Mouse (Mus musculus) adrenal gland, postnatal 4 days (tissue): ENCODE measurements around the gene Fam227a. TPM values are rescaled to one million over a fixed set of nuclear protein-coding genes. Genes with fewer than 3 reads are reported as not detected.
"Not testable (repeated sequence)": the region's sequence is repeated elsewhere in the genome, so short reads cannot be mapped to it uniquely, and the experiment has no call there.

Source experiments
- DNase-seq, 2 experiments: peaks; one replicate each; pipeline ENCODE4 v3.0.0; 2021 to 2022; ENCODE audit warnings: low spot score in 2 of 2, mixed read lengths in 2 of 2
- total RNA-seq, 2 experiments: library from RNA; stranded (reverse); gene quantifications; 2 replicates each; pipeline ENCODE4 v1.2.3; 2021

The Fam227a gene
- total RNA-seq, 2 experiments from 2014 or later, result 5.3 to 5.6 TPM

- DNase-seq, result no peak
Measured at GRCm38 (mm10) chr15:79684616-79685015, 25.9 kb upstream of the Fam227a start.

DNA sequence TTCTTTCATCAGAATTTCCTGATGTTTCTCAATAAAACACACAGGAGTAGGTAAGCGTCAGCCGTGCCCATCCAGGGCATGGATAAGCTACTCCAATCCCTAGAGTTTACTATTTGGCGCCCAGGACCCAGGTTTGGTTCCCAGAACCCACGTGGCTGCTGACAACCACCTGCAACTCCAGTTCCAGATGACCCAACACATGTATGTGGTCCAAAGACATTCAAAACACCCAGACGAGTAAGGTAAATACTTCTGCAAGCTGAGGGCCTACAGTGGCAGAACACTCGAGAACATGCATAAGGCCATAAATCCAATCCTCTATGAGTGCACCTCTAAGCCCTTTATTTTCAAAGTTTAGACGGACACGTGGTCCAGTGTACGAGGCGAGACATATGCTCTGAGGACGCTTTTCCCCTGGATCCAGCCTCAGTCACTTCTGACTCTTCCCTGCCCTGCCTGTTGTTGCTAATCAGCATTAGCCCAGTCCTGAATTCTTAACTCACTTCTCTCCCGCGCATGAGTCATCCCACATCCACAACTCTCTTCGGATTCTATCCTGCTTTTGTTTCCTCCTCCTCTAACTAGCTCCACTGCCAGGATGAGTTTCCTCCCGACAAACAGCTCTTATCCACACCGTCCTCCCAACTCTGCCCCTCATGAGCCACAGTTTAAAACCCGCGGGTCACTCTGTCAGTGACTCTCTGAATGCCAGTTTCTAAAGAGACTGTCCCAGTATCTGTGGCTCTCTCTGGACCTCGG lies 25.1 kb upstream of the Fam227a start:
- DNase-seq, result no peak

DNA sequence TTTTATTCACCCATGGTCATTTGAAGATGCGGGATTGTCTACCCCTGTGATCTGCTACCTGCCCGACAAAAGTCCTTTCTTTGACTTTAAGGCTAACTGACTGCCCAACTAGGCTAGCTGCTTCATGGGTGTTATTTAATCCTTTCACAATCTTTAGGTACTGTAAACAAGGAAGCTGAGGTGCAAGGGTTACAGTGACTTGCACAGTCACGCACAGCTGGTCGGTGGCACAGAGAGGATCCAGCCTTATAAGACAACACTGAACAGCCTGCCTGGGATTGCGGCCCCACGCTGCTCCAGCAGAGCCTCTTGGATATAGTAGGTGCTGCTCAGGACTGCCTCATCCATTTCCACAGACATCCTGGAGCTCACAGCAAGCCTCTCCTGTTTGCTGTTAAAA lies 24.4 kb upstream of the Fam227a start:
- DNase-seq, result no peak

GRCm38 (mm10) chr15:79681973-79682372 lies 23.2 kb upstream of the Fam227a start:
- DNase-seq, result no peak

DNA sequence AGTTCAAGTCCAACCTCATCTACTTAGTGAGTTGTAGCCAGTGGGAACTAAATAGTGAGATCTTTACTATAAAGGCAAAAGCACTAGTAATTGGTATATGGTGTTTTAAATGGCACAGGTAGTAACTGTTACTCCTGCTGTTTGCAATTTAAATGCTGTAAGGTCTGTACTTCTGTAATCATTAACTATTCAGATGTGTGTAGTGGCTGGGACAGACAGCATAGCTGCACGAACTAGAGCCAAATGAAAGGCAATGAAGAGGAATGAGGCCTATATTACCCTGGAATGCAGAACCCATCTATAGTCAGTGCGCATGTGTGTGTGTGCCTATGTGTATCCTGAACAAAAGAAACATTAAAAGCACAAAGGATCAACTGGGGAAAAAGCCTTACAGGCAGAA lies 19.2 kb upstream of the Fam227a start:
- no peak for DNase-seq

DNA sequence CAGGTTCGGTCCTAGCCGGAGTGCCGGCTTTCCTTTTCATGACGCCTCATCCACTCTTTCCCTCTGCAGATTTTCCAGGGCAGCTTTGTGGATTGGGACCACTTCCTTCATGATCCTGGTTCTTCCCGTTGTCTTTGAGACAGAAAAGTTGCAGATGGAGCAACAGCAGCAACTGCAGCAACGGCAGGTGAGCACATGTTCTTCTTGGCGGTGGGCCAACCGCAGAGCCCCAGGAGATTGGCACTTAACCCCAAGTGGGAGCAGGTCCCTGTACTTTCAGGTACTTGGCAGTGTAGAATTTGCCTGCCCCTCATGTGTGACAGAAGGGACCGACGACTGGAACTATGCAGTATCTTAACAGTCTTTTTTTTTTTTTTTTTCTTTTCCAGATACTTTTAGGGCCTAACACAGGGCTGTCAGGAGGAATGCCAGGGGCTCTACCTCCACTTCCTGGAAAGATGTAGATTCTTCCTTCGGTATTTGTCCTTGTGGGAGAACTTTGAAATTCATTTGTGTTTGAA lies 13.1 kb upstream of the Fam227a start:
- DNase-seq, result not testable (repeated sequence)

GRCm38 (mm10) chr15:79670972-79671299 lies 12.2 kb upstream of the Fam227a start:
- no peak for DNase-seq

- peak; percentile 61 to 77 for DNase-seq
Measured at GRCm38 (mm10) chr15:79670249-79670971, 11.7 kb upstream of the Fam227a start, which contains the start of gene Tomm22. Gene Tomm22 (plus strand): TSS chr15:79670861.

- DNase-seq, result no peak
Measured at GRCm38 (mm10) chr15:79669195-79669594, 10.4 kb upstream of the Fam227a start.

GRCm38 (mm10) chr15:79664666-79665065 lies 5.9 kb upstream of the Fam227a start:
- no peak for DNase-seq

GRCm38 (mm10) chr15:79661852-79662251 lies 3.1 kb upstream of the Fam227a start:
- no peak for DNase-seq

- peak; percentile 50 to 60 for DNase-seq
Measured at GRCm38 (mm10) chr15:79657837-79658530, 772 bp downstream of the Fam227a start.

GRCm38 (mm10) chr15:79656451-79656850 lies 2.3 kb downstream of the Fam227a start:
- no peak for DNase-seq

- DNase-seq, result no peak
Measured at GRCm38 (mm10) chr15:79651481-79651880, 7.3 kb downstream of the Fam227a start.

- DNase-seq, result no peak
Measured at GRCm38 (mm10) chr15:79650569-79650968, 8.2 kb downstream of the Fam227a start.

DNA sequence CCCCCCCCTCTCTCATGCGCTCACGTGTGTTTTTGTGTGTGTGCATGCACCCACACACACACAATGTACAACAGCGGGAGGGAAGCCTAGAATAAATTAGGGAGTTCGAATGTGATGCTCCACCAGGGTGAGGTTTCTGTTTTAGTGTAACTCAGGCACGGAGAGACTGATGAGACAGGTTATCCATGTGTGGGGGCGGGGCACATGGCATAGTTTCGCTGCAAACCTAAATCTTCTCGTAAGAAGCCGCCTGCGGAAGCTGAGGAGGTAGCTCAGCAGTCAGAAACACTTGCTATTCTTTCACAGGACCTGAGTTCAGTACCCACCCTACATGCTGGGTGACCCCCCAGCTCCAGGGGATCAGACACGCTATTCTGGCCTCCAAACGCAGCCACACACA lies 10.6 kb downstream of the Fam227a start:
- DNase-seq, result no peak

DNA sequence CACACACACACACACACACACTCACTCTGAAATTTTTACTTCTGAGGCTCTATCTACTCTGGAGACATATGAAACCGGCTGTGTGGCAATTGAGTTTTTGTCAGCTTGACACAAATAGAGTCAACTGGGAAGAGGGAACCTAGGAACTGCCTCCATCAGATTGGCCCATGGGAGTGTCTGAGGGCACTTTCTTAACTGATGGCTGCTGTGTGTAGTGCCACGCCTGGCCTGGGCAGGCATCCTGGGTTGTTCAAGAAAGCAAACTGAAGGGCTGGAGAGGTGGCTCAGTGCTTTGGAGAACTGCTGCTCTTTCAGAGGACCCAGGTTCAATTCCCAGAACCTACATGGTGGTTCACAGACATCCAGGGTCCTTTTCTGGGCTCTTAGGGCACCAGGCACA lies 13.3 kb downstream of the Fam227a start:
- DNase-seq, result no peak

- no peak for DNase-seq
Measured at GRCm38 (mm10) chr15:79641135-79641817, 17.5 kb downstream of the Fam227a start.

- no peak for DNase-seq
Measured at GRCm38 (mm10) chr15:79630471-79630870, 28.3 kb downstream of the Fam227a start.

DNA sequence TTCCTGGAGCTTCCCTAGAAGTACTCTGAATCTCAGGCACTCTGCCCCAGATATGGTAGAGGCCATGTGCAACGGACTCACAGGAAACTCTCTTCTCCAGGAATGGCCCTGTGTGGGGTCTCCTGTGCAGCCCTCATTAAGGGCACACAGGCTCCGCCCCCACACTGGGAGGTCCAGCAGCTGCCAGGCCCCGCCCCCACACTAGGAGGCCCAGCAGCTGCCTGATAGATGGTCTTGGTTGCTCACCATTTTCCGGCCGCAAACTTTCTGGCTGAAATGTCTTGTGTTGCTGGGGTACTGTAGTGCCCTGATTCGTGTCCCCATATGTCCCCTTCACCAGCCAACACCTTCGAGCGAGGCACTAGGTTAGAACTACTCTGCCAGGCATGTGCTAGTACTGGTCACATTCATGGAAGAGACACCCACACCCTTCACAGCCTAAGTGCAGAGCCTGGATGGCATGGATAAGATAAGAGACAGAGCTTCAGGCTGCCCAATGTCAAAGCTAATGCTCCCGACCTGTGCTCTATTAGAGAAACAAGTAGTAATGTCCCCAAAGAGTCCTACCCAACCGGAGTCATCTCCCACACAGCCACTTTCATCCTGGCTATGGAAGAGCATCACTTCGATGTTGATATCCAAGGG lies 38.9 kb downstream of the Fam227a start:
- no peak for DNase-seq

- no peak for DNase-seq
Measured at GRCm38 (mm10) chr15:79618456-79618855, 40.3 kb downstream of the Fam227a start.
